Mouse (Mus musculus) spleen, adult 2 months (tissue): ENCODE results near the gene Rpusd3. TPM values are rescaled to one million over a fixed set of nuclear protein-coding genes. Genes with fewer than 3 reads are reported as not detected.
A peak's percentile ranks its signal among the peaks of the same experiment; 100 is the strongest.

Source experiments
- DNase-seq, 2 experiments: peaks; one replicate each; pipeline versions ENCODE4 v3.0.0 to v3.0.0-alpha.2; 2012 to 2021; ENCODE audit warnings: low spot score in 2 of 2, low read depth in 1 of 2
- H3K27ac ChIP-seq: fragments of 200-500 bp; 2 replicates; pipeline ENCODE4 v1.5.1; 2012; ENCODE audit warnings: low read length, inconsistent platforms; ENCODE audit not compliant: insufficient read depth
- H3K27me3 ChIP-seq: fragments of 200-500 bp; 2 replicates; pipeline ENCODE4 v1.6.1; 2012; ENCODE audit warnings: mild to moderate bottlenecking, moderate library complexity, low read length, inconsistent platforms; ENCODE audit not compliant: control insufficient read depth, insufficient read depth
- H3K36me3 ChIP-seq: fragments of 200-500 bp; 2 replicates; pipeline ENCODE4 v1.6.1; 2012; ENCODE audit warnings: mild to moderate bottlenecking, low read length, inconsistent platforms; ENCODE audit not compliant: control insufficient read depth, insufficient read depth
- H3K4me1 ChIP-seq: fragments of 200-500 bp; 2 replicates; pipeline ENCODE4 v1.6.1; 2011; ENCODE audit warnings: inconsistent platforms; ENCODE audit not compliant: control insufficient read depth, insufficient read depth, insufficient read length
- H3K4me3 ChIP-seq: fragments of 200-500 bp; 2 replicates; pipeline ENCODE4 v1.5.1; 2011; ENCODE audit warnings: mild to moderate bottlenecking, inconsistent platforms; ENCODE audit not compliant: insufficient read depth, insufficient read length; ENCODE audit errors: extremely low read depth
- CTCF ChIP-seq: fragments of 200-500 bp; IDR thresholded peaks from 2 replicates; pipeline ENCODE4 v1.5.1; 2011; ENCODE audit warnings: mild to moderate bottlenecking, inconsistent platforms; ENCODE audit not compliant: insufficient read depth, insufficient read length, insufficient replicate concordance; ENCODE audit errors: extremely low read depth
- POLR2A ChIP-seq: fragments of 200-500 bp; IDR thresholded peaks from 2 replicates; pipeline ENCODE4 v1.6.1; 2011; ENCODE audit warnings: low read depth, low read length, inconsistent platforms
- WGBS: fragments of 180-500 bp; shearing (Covaris S2); methylation state at CpG from one replicate; pipeline ENCODE4 v1.1.7; 2018; 5-methylcytosine and 5-hydroxymethylcytosine counted together
- polyA plus RNA-seq: library from polyadenylated mRNA; depleted of rRNA; stranded (reverse); fragments of >200 nt; gene quantifications from 2 replicates; pipeline ENCODE4 v1.2.3, GENCODE M21; 2012

The Rpusd3 gene
- polyA plus RNA-seq, 1 experiment: 29.2 TPM

- Histone ChIP-seq H3K27ac (no peak overlapping the region), H3K4me3 (no peak overlapping the region), H3K36me3 (peaks cover 9% of the 10 kb centered on the region), H3K27me3 (no peaks in the 10 kb centered on the region), H3K4me1 (no peaks in the 10 kb centered on the region; the same call in 1 of the 2 replicates)
- no peak for TF ChIP-seq POLR2A
- no peak for TF ChIP-seq CTCF
- DNase-seq: no peak
- 88% methylated on average over 2 of the region's 2 CpGs for WGBS
Observed at GRCm38 (mm10) chr6:113451839-113452238, 32.7 kb upstream of the Rpusd3 start.

- H3K4me3 ChIP-seq: no peak overlapping the region
- peaks cover 11% of the 10 kb centered on the region for H3K36me3 ChIP-seq
- TF ChIP-seq CTCF: no peak
- TF ChIP-seq POLR2A: no peak
- H3K4me1 ChIP-seq: no peaks in the 10 kb centered on the region
- WGBS: 93% methylated on average over 4 of the region's 4 CpGs
- H3K27ac ChIP-seq: no peak overlapping the region
- no peaks in the 10 kb centered on the region for H3K27me3 ChIP-seq
- no peak for DNase-seq
Observed at GRCm38 (mm10) chr6:113447639-113448038, 28.5 kb upstream of the Rpusd3 start.

GRCm38 (mm10) chr6:113444207-113444965 is 25.2 kb upstream of the Rpusd3 start:
- Histone ChIP-seq H3K4me1 (no peaks in the 10 kb centered on the region), H3K4me3 (no peak overlapping the region), H3K27me3 (no peaks in the 10 kb centered on the region), H3K36me3 (peaks cover 11% of the 10 kb centered on the region), H3K27ac (no peak overlapping the region)
- no peak for TF ChIP-seq POLR2A
- TF ChIP-seq CTCF: no peak
- no peak for DNase-seq
- 72% methylated on average over 8 of the region's 8 CpGs for WGBS

- peaks cover 8% of the 10 kb centered on the region for H3K36me3 ChIP-seq
- no peak for DNase-seq
- no peak overlapping the region for H3K27ac ChIP-seq
- H3K4me3 ChIP-seq: peak overlapping the region; percentile 82
- TF ChIP-seq CTCF: no peak
- TF ChIP-seq POLR2A: no peak
- no peaks in the 10 kb centered on the region for H3K4me1 ChIP-seq
- 50% methylated on average over 12 of the region's 12 CpGs for WGBS
- H3K27me3 ChIP-seq: no peaks in the 10 kb centered on the region
Observed at GRCm38 (mm10) chr6:113443091-113443490, 24.0 kb upstream of the Rpusd3 start.

GRCm38 (mm10) chr6:113442442-113443090 is 23.4 kb upstream of the Rpusd3 start, which contains the start of gene Jagn1:
TSS of gene Jagn1 (plus strand) at chr6:113442569.
- H3K4me3 ChIP-seq: peak within 1 kb of the TSS; percentile 82
- TF ChIP-seq CTCF (no peak), POLR2A (peak; percentile 62)
- WGBS: under 1% methylated on average over 45 of the region's 45 CpGs
- H3K27ac ChIP-seq: peak within 1 kb of the TSS; percentile 34; the same call in 1 of the 2 replicates
- DNase-seq: peak; percentile 83 to 91
- no peaks in the 10 kb centered on the region for H3K27me3 ChIP-seq
- H3K36me3 ChIP-seq: peaks cover 4% of the 10 kb centered on the region
- no peaks in the 10 kb centered on the region for H3K4me1 ChIP-seq

- Histone ChIP-seq H3K36me3 (0 out of 2 replicates have a peak, but pooled peaks cover 2% of the 10 kb centered on the region), H3K27ac (no peak overlapping the region), H3K4me3 (peak overlapping the region; percentile 82; the same call in 1 of the 2 replicates), H3K4me1 (no peaks in the 10 kb centered on the region), H3K27me3 (no peaks in the 10 kb centered on the region)
- no peak for TF ChIP-seq CTCF
- TF ChIP-seq POLR2A: no peak
- DNase-seq: no peak
- WGBS: 37% methylated on average over 9 of the region's 9 CpGs
Observed at GRCm38 (mm10) chr6:113442087-113442441, 22.9 kb upstream of the Rpusd3 start.
